Mouse (Mus musculus) lung, postnatal 0 days (tissue): ENCODE data around the gene Bcar3.

Experiments used
- CTCF ChIP-seq: IDR thresholded peaks from 2 replicates; pipeline ENCODE4 v1.5.1; 2016; ENCODE audit warnings: antibody characterized with exemption, mild to moderate bottlenecking
- EP300 ChIP-seq: IDR thresholded peaks from 2 replicates; pipeline ENCODE4 v1.6.1; 2016; ENCODE audit warnings: antibody characterized with exemption, mild to moderate bottlenecking, control low read depth

- TF ChIP-seq CTCF = no peak
- no peak for TF ChIP-seq EP300
Measured at GRCm38 (mm10) chr3:122545346-122545745, 251.4 kb downstream of the Bcar3 start.
